ENCODE assay signal across 11 mouse cellular contexts in the genomic region with DNA sequence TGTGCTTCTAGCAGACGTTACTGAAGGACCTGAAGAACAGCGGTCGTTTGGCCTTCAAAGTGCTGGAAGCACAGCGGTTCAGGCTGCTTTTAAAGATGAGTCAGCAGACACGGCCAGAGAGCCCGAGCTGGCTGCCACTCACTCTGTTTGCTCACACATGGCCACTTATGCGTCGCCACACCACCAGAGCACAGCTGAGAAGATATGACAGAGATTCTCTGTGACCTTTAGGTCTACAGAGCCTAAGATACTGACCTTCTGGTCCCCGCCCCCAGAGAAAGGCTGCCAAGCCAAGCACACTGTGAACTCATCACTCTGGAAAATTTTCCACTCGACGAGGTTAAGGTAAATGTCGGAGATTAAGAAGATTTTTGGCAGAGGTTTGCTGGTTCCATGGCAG.
DNase-seq lines count a peak whose midpoint lies in the region; ATAC-seq and TF ChIP-seq lines count a peak whose summit lies in the region.
"Had no signal": no experiment of that assay in that cellular context is flagged by ENCODE, and none has a peak within 500 bp of the region (broad histone marks: within the 10 kb centered on the region; RNA-seq: fewer than 3 reads in every experiment).

No protein-coding gene starts in this region.

- TF ChIP-seq CTCF in intestine, postnatal 0 days (IDR thresholded peaks at IDR 0.05; ENCODE audit: low read depth), result no peak
- TF ChIP-seq CTCF in testis, adult 2 months (IDR thresholded peaks at IDR 0.05; ENCODE audit: control insufficient read depth, insufficient read depth, insufficient replicate concordance, low read depth, low read length), result no peak

- H3K9ac ChIP-seq in intestine, embryonic 15.5 days, result no peak overlapping the region
- no peak overlapping the region for H3K9ac ChIP-seq in intestine, postnatal 0 days (ENCODE audit: low read depth, low read length)
- H3K9ac ChIP-seq: liver, embryonic 14.5 days had no signal

- peak; percentile 90 to 94 for DNase-seq in adrenal gland, adult (ENCODE audit: inconsistent age in 2 of 2, low spot score in 1 of 2)
- DNase-seq in adrenal gland, postnatal 4 days (ENCODE audit: low spot score in 2 of 2), result no peak
- DNase-seq in testis, postnatal 10 days (ENCODE audit: low spot score), result no peak
- no peak for DNase-seq in thymus, postnatal 25 days

- ATAC-seq in intestine, embryonic 15.5 days, result no peak
- ATAC-seq in intestine, postnatal 0 days, result no peak
- no peak for ATAC-seq in CD4-positive, CD25-positive, alpha-beta regulatory T cell, adult 4 months

- H3K4me1 ChIP-seq in intestine, embryonic 15.5 days (replicated peaks), result no peaks in the 10 kb centered on the region
- no peaks in the 10 kb centered on the region for H3K4me1 ChIP-seq in intestine, postnatal 0 days (replicated peaks; ENCODE audit: control insufficient read depth, insufficient read depth, low read length)
- no peaks in the 10 kb centered on the region for H3K4me1 ChIP-seq in testis, adult 2 months (ENCODE audit: control insufficient read depth, insufficient read depth, low read length)
- H3K4me1 ChIP-seq: midbrain, embryonic 10.5 days had no signal

- H3K36me3 ChIP-seq in intestine, embryonic 15.5 days, result peaks cover 17% of the 10 kb centered on the region
- peaks cover 30% of the 10 kb centered on the region for H3K36me3 ChIP-seq in intestine, postnatal 0 days (ENCODE audit: control insufficient read depth, insufficient read depth)
- no peaks in the 10 kb centered on the region for H3K36me3 ChIP-seq in testis, adult 2 months (ENCODE audit: control insufficient read depth, insufficient read depth, low read length)

- 62% methylated on average over 12 of the region's 12 CpGs for WGBS in intestine, embryonic 15.5 days
- 49% methylated on average over 12 of the region's 12 CpGs for WGBS in intestine, postnatal 0 days

- H3K27ac ChIP-seq in intestine, embryonic 15.5 days, result 0 out of 2 replicates have a peak overlapping the region, but pooled peaks have one; percentile 24
- H3K27ac ChIP-seq in intestine, postnatal 0 days (ENCODE audit: low read depth, low read length), result no peak overlapping the region
- H3K27ac ChIP-seq in testis, adult 2 months (ENCODE audit: control insufficient read depth, insufficient read depth, low read depth, low read length), result 0 out of 2 replicates have a peak overlapping the region, but pooled peaks have one; percentile 43
- H3K27ac ChIP-seq: hindbrain, embryonic 10.5 days; liver, embryonic 14.5 days; midbrain, embryonic 10.5 days had no signal

- H3K4me3 ChIP-seq in intestine, embryonic 15.5 days (replicated peaks), result no peak overlapping the region
- no peak overlapping the region for H3K4me3 ChIP-seq in intestine, postnatal 0 days (ENCODE audit: low read depth, low read length)
- no peak overlapping the region for H3K4me3 ChIP-seq in testis, adult 2 months (ENCODE audit: control insufficient read depth, low read depth, low read length)
- H3K4me3 ChIP-seq: hindbrain, embryonic 10.5 days; midbrain, embryonic 10.5 days had no signal

- no peak for TF ChIP-seq POLR2A in testis, adult 2 months (IDR thresholded peaks at IDR 0.05; ENCODE audit: control insufficient read depth, low read depth, low read length)

- H3K4me2 ChIP-seq in intestine, embryonic 15.5 days (replicated peaks), result no peak overlapping the region
- no peak overlapping the region for H3K4me2 ChIP-seq in intestine, postnatal 0 days (replicated peaks; ENCODE audit: low read depth)

- no peaks in the 10 kb centered on the region for H3K9me3 ChIP-seq in intestine, embryonic 15.5 days
- no peaks in the 10 kb centered on the region for H3K9me3 ChIP-seq in intestine, postnatal 0 days (ENCODE audit: control insufficient read depth)
- H3K9me3 ChIP-seq: hindbrain, embryonic 10.5 days; midbrain, embryonic 10.5 days had no signal

- no peaks in the 10 kb centered on the region for H3K27me3 ChIP-seq in intestine, embryonic 15.5 days (replicated peaks)
- H3K27me3 ChIP-seq in intestine, postnatal 0 days (replicated peaks; ENCODE audit: control insufficient read depth, insufficient read depth, low read length), result no peaks in the 10 kb centered on the region
- H3K27me3 ChIP-seq in testis, adult 2 months (ENCODE audit: control insufficient read depth, insufficient read depth, low read length), result no peaks in the 10 kb centered on the region

Comparison
In these comparisons a context has a peak if more than half of its experiments do, and no peak if none do; other contexts are left out.
1. DNase-seq: peak in adrenal gland, adult (2 of 2); none in adrenal gland, postnatal 4 days (0 of 2), testis, postnatal 10 days (single experiment) and thymus, postnatal 25 days (single experiment).